Comparison of ENCODE assay signal across 13 mouse cellular contexts in the genomic region with DNA sequence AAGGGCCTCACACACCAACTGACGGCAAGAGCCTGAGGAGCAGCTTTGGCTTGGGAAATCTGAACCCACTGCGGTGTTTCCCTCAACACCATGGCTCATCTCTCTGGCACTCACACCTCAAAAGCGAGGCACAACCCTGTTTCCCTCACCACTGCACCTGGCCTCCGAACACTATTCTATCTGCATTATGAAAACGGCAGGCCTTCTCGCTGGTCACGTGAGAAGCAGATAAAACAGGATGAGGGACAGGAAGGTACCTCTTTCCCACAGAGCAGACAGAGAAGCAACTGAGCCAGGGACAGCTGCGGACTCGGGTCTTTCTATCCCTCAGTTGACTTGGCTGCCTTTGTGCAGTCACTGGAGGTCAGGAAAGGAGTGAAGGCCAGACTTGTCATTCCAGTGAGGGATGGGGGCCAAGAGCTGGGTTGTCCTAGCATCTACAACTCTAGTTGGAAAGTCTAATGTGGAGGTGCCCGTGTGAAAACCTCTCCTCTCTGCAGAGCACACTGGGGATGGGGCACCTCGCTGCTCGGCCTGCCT. TPM values are rescaled to one million over a fixed set of nuclear protein-coding genes. Genes with fewer than 3 reads are reported as not detected.
DNase-seq lines count a peak whose midpoint lies in the region; ATAC-seq and TF ChIP-seq lines count a peak whose summit lies in the region.
"Had no signal": no experiment of that assay in that cellular context is flagged by ENCODE, and none has a peak within 500 bp of the region (broad histone marks: within the 10 kb centered on the region; RNA-seq: fewer than 3 reads in every experiment).

No protein-coding gene starts in this region.

- no peak for TF ChIP-seq POLR2A in myocyte (IDR thresholded peaks at IDR 0.05; ENCODE audit: insufficient read length, low read depth)

- H3K4me2 ChIP-seq in midbrain, embryonic 15.5 days: no peak overlapping the region
- H3K4me2 ChIP-seq in myocyte (ENCODE audit: low read depth): peak overlapping the region; percentile 56

- H3ac ChIP-seq in myocyte (ENCODE audit: control insufficient read depth, insufficient read length): no peak overlapping the region

- no peaks in the 10 kb centered on the region for H3K27me3 ChIP-seq in midbrain, embryonic 10.5 days (ENCODE audit: low read depth, poor library complexity, severe bottlenecking)
- H3K27me3 ChIP-seq in midbrain, embryonic 15.5 days (replicated peaks): no peaks in the 10 kb centered on the region
- H3K27me3 ChIP-seq in myocyte (ENCODE audit: control insufficient read depth, insufficient read depth, insufficient read length): no peaks in the 10 kb centered on the region

- H3K9me3 ChIP-seq in midbrain, embryonic 10.5 days (replicated peaks): no peaks in the 10 kb centered on the region
- no peaks in the 10 kb centered on the region for H3K9me3 ChIP-seq in midbrain, embryonic 15.5 days

- H3K9ac ChIP-seq in midbrain, embryonic 15.5 days: no peak overlapping the region

- 88% methylated on average over 12 of the region's 12 CpGs for WGBS in midbrain, embryonic 10.5 days
- WGBS in midbrain, embryonic 15.5 days: 87% methylated on average over 12 of the region's 12 CpGs

- no peak overlapping the region for H3K4me3 ChIP-seq in midbrain, embryonic 10.5 days
- H3K4me3 ChIP-seq in midbrain, embryonic 15.5 days: no peak overlapping the region
- no peak overlapping the region for H3K4me3 ChIP-seq in myocyte
- H3K4me3 ChIP-seq: layer of hippocampus, adult 2 months had no signal

- H3K27ac ChIP-seq in midbrain, embryonic 10.5 days (replicated peaks): peak overlapping the region; percentile 7; the same call in 1 of the 2 replicates
- H3K27ac ChIP-seq in midbrain, embryonic 15.5 days: no peak overlapping the region
- H3K27ac ChIP-seq: layer of hippocampus, adult 2 months; macrophage had no signal

- no peaks in the 10 kb centered on the region for H3K36me3 ChIP-seq in midbrain, embryonic 10.5 days
- no peaks in the 10 kb centered on the region for H3K36me3 ChIP-seq in midbrain, embryonic 15.5 days (replicated peaks)
- H3K36me3 ChIP-seq in myocyte (ENCODE audit: control insufficient read depth, insufficient read depth): no peaks in the 10 kb centered on the region

- no peak for ATAC-seq in midbrain, embryonic 15.5 days (replicated peaks)
- ATAC-seq: forebrain, embryonic 16.5 days; intestine, postnatal 0 days had no signal

- H3K4me1 ChIP-seq in midbrain, embryonic 10.5 days: peaks cover 22% of the 10 kb centered on the region
- peaks cover 13% of the 10 kb centered on the region for H3K4me1 ChIP-seq in midbrain, embryonic 15.5 days

- no peaks in the 10 kb centered on the region for H3K79me2 ChIP-seq in myocyte (ENCODE audit: control insufficient read depth, insufficient read depth)

- DNase-seq in adrenal gland, postnatal 14 days: peak; percentile 39
- DNase-seq in adrenal gland, adult 18-20 months (ENCODE audit: low spot score in 2 of 2): no peak
- no peak for DNase-seq in midbrain, embryonic 10.5 days (ENCODE audit: low spot score)
- no peak for DNase-seq in kidney, postnatal 14 days
- DNase-seq in ovary, postnatal 14 days (ENCODE audit: low spot score): no peak
- DNase-seq in layer of hippocampus, adult 9-11 months: no peak
- DNase-seq: left cerebral cortex, postnatal 4 days had no signal

TF ChIP-seq in myocyte, 11 proteins besides CTCF, POLR2A, EP300 and RAD21:
- TF ChIP-seq MYOD1 (IDR thresholded peaks at IDR 0.05; ENCODE audit: control insufficient read depth in 1 of 3, insufficient read length in 2 of 3, low read depth in 2 of 3): peak in 1 of 3 experiments; percentile 74
- TF ChIP-seq REST (IDR thresholded peaks at IDR 0.05; ENCODE audit: insufficient read depth, insufficient read length): no peak
- TF ChIP-seq MYOG (IDR thresholded peaks at IDR 0.05; ENCODE audit: control insufficient read depth in 1 of 3, insufficient read depth in 1 of 3, insufficient read length in 2 of 3, low read depth in 2 of 3): peak in 2 of 3 experiments; percentile 39 to 77
- no peak for TF ChIP-seq CEBPB (IDR thresholded peaks at IDR 0.05; ENCODE audit: insufficient read depth, poor library complexity, severe bottlenecking)
- no peak for TF ChIP-seq E2F4 (IDR thresholded peaks at IDR 0.05; ENCODE audit: insufficient read depth)
- no peak for TF ChIP-seq MAX (IDR thresholded peaks at IDR 0.05; ENCODE audit: low read depth)
- TF ChIP-seq SRF (IDR thresholded peaks at IDR 0.05; ENCODE audit: control insufficient read depth, insufficient read length, low read depth): no peak
- no peak for TF ChIP-seq TCF12 (IDR thresholded peaks at IDR 0.05; ENCODE audit: insufficient read depth, poor library complexity, severe bottlenecking)
- no peak for TF ChIP-seq TCF3 (IDR thresholded peaks at IDR 0.05; ENCODE audit: insufficient read length, low read depth)

RNA-seq across cellular contexts. Expression of gene Tbc1d8, which starts 29.2 kb away (rescaled TPM):
- 9.3 and 10.6 TPM in 2 replicates for total RNA-seq in adrenal gland, postnatal 14 days (2021)
- 10 to 100 TPM in 1 of 2 experiments, 1 to 10 TPM in 1; 7.6 to 14.6 TPM for total RNA-seq in adrenal gland, adult 18-20 months (2021)
- 5.9 TPM in 2 replicates for polyA plus RNA-seq in midbrain, embryonic 10.5 days (2016; fragmentation: Nextera tagmentation; extraction: Ambion mirVana)
- 11.0 and 11.3 TPM in 2 replicates for polyA plus RNA-seq in midbrain, embryonic 15.5 days (2015; fragmentation: Nextera tagmentation; extraction: Ambion mirVana)
- polyA plus RNA-seq in myocyte (2012; fragmentation: generic; extraction: Trizol): 5.8 TPM
